Mouse (Mus musculus): ENCODE data around the gene Tmem11. TPM values are rescaled to one million over a fixed set of nuclear protein-coding genes. Genes with fewer than 3 reads are reported as not detected.

The Tmem11 gene
- polyA plus RNA-seq, 1 experiment from 2014 or later = 63.6 TPM

DNA sequence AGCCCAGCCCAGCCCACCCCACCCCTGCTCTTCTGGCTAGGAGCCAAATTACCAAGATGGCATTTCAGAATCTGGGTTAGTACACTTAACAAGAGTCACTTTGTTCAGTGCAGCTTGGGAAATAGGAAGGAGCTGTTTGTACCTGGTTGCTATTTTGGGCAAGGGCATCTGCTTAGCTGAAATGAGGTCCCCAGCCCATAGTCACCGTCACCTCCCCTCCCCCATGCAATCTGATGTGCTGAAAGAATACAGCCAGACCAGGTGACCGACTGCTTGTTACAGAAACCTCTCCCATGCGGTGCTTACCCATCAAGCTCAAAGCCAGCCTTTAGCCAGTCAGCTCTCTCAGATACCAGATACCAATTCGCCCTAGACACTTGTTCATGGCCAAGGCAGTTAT is 15.9 kb downstream of the Tmem11 start:
- 69% methylated on average over 4 of the region's 4 CpGs for WGBS
- H3K4me3 ChIP-seq = no peak overlapping the region
- ATAC-seq (ENCODE audit: borderline replicate concordance, extremely low read depth, low FRiP score, low TSS enrichment) = no peak
- H3K9me3 ChIP-seq = no peaks in the 10 kb centered on the region
- no peaks in the 10 kb centered on the region for H3K27me3 ChIP-seq
- H3K27ac ChIP-seq = no peak overlapping the region
- peaks cover 51% of the 10 kb centered on the region for H3K36me3 ChIP-seq
- no peak overlapping the region for H3K4me2 ChIP-seq
- no peak overlapping the region for H3K9ac ChIP-seq
- 0 out of 2 replicates have a peak, but pooled peaks cover 7% of the 10 kb centered on the region for H3K4me1 ChIP-seq

DNA sequence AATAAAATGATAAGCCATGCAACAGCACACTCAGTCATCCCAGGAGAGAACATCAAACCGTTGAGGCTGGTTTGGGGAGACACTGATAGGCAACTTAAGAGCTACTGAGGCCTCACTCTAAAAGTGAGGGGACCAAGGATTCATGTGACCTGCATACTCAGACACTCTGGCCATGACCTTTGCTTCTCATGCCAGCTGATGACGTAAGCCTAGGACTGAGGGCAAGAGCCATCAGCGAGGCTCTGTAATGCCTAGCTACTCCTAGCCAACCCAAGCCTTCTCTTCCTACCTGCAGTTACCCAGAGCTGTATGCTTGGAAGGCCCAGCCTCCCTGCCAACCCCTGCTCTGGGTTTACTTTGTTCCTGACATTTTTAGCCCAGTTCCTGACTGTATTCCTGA is 17.1 kb downstream of the Tmem11 start:
- WGBS = 84% methylated on average over 3 of the region's 3 CpGs
- H3K4me2 ChIP-seq = no peak overlapping the region
- H3K27me3 ChIP-seq = no peaks in the 10 kb centered on the region
- no peak overlapping the region for H3K9ac ChIP-seq
- H3K9me3 ChIP-seq = no peaks in the 10 kb centered on the region
- ATAC-seq (ENCODE audit: borderline replicate concordance, extremely low read depth, low FRiP score, low TSS enrichment) = no peak
- no peak overlapping the region for H3K27ac ChIP-seq
- H3K36me3 ChIP-seq = peaks cover 60% of the 10 kb centered on the region
- 0 out of 2 replicates have a peak, but pooled peaks cover 1% of the 10 kb centered on the region for H3K4me1 ChIP-seq
- no peak overlapping the region for H3K4me3 ChIP-seq

DNA sequence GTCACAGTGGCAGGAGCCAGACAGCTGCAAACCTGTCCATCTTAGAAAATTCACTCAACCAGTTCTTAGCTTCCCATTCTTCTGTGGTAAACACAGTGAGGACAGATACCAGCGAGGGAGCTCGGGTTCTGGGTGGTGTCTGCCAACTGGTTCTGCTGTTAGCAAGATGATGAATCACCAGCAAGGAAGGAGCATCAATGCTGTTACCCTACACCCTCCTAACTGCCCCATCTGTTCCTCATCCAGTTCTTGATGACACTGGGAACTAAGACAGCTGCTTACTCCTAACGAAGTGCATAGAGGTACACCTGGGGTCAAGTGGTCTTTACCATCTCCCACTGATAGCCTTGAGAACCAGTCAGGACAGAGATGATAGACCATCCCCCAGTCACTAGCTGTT is 22.5 kb downstream of the Tmem11 start:
- H3K9me3 ChIP-seq = no peaks in the 10 kb centered on the region
- no peaks in the 10 kb centered on the region for H3K27me3 ChIP-seq
- no peak overlapping the region for H3K4me2 ChIP-seq
- H3K36me3 ChIP-seq = peaks cover 62% of the 10 kb centered on the region
- H3K27ac ChIP-seq = no peak overlapping the region
- no peak overlapping the region for H3K9ac ChIP-seq
- WGBS = 53% methylated on average over 3 of the region's 3 CpGs
- ATAC-seq (ENCODE audit: borderline replicate concordance, extremely low read depth, low FRiP score, low TSS enrichment) = no peak
- H3K4me3 ChIP-seq = no peak overlapping the region
- H3K4me1 ChIP-seq = no peaks in the 10 kb centered on the region

DNA sequence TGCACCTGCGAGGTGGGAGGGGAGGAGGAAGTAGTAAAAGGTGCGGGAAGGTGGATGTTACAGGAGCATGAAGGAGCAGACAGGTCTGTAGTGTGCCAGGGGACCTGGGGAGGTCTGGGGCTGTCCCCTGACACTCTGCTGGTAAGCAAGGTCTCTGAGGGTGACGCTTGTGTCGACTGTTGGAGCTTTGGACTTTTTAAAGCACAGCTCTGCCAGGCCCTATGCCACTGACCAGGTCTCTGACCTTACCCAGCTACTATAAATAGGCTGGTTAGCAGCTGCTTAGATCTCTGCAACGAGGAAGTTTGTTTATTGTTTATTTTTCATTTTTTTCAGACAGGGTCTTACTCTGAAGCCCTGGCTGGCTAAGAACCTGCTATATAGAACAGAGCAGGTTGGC is 33.7 kb downstream of the Tmem11 start:
- Histone ChIP-seq H3K9me3 (no peaks in the 10 kb centered on the region), H3K4me1 (no peaks in the 10 kb centered on the region)

DNA sequence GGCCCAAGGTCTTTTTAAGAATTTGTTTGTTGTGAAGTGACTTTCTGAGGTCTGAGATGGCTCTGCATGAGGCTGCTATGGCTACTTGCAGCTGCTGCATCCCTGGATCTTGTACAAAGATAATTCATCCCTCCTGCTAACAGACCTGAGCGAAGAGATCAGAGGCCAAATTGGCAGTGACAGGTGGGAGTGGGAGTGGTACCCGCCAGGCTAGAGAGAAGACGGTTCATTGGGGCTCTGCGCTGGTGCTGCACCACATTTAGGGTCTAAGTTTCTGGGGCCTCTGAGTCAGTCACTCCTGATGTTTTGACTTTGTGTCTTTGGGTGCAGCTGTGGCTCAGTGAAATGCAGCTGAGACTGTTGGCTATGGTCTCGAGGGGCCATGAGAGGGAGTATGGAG is 35.7 kb downstream of the Tmem11 start:
- Histone ChIP-seq H3K4me3 (no peak overlapping the region), H3K4me2 (no peak overlapping the region), H3K27me3 (no peaks in the 10 kb centered on the region), H3K27ac (no peak overlapping the region), H3K4me1 (no peaks in the 10 kb centered on the region), H3K9ac (no peak overlapping the region), H3K36me3 (peaks cover 7% of the 10 kb centered on the region; the same call in 1 of the 2 replicates), H3K9me3 (no peaks in the 10 kb centered on the region)
- no peak for ATAC-seq (ENCODE audit: borderline replicate concordance, extremely low read depth, low FRiP score, low TSS enrichment)
- WGBS = 86% methylated on average over 5 of the region's 5 CpGs

More for the DNA sequence above, 33.7 kb downstream of the Tmem11 start:
- no peaks in the 10 kb centered on the region for H3K27me3 ChIP-seq
- H3K9ac ChIP-seq = no peak overlapping the region
- no peak overlapping the region for H3K4me3 ChIP-seq
- H3K36me3 ChIP-seq = peaks cover 14% of the 10 kb centered on the region
- H3K4me2 ChIP-seq = no peak overlapping the region
- H3K27ac ChIP-seq = no peak overlapping the region
- no peak for ATAC-seq (ENCODE audit: borderline replicate concordance, extremely low read depth, low FRiP score, low TSS enrichment)
- WGBS = 70% methylated on average over 5 of the region's 5 CpGs

DNA sequence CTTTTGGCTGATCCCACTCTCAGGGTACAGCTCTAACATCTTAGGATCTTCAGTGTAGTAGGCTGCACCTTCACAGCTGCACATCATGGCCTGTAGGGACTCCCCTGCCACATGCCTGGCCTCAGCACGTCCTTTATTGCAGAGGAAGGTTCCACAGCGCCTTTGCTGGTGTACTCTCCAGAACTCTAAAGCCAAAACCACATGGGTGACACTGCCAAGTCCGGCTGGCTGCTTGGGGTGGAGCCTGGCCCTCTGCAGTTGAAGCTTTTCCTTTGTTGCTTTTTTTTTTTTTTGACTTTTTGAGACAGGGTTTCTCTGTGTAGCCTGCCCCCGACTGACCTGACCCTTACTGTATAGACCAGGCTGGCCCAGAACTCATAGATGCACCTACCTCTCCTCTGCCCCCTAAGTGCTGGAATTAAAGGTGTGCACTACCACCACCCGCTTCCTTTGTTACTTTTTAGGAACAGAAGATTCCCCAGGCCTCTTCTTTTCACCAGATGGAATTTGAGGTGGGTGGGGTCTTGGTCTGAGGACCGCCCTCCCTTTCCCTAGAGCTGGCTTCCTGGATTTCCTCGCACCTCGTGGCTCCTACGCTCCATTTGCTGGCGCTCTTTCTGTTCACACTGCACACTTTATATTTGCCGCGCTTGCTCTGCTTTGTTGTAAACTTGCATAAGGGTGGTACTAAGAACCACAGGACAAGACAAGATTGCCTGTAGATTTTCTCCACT is 37.4 kb downstream of the Tmem11 start:
- Histone ChIP-seq H3K27ac (no peak overlapping the region), H3K4me1 (no peaks in the 10 kb centered on the region), H3K4me2 (no peak overlapping the region), H3K4me3 (no peak overlapping the region), H3K9me3 (no peaks in the 10 kb centered on the region), H3K9ac (no peak overlapping the region), H3K36me3 (peaks cover 4% of the 10 kb centered on the region; the same call in 1 of the 2 replicates), H3K27me3 (no peaks in the 10 kb centered on the region)
- 70% methylated on average over 12 of the region's 12 CpGs for WGBS
- no peak for ATAC-seq (ENCODE audit: borderline replicate concordance, extremely low read depth, low FRiP score, low TSS enrichment)

DNA sequence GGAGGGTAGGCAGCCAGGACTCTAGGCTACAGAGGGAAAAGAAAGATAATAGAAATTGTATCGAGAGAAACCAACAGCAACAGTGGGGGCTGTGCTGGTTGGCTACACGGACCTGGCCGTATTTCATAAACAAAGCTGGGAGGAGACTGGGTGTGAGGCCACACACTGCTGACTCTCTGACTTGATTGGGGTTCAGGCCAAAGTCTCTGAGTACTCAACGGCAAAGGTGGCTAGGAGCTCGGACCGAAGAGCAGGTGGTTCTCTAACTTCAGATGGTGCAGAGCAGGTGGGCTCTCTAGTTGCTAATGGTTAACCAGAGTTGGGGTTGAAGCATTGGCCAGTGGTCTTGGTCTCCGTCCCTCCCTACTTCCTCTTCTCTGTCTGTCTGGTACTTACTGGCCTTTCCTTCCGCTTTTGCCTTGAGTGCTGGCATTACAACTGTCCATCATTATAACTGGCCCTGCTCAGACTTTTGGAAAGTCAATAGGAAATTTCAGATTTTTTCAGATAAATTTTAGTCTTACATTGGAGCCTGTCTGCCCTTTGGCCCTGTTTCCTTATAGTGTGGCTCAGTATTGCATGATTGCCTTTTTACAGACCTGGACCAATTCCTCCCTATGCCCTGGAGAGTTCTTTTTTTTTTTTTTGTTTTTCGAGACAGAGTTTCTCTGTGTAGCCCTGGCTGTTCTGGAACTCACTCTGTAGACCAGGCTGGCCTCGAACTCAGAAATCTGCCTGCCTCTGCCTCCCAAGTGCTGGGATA is 41.2 kb downstream of the Tmem11 start:
- H3K27ac ChIP-seq = no peak overlapping the region
- H3K36me3 ChIP-seq = no peaks in the 10 kb centered on the region
- no peaks in the 10 kb centered on the region for H3K4me1 ChIP-seq
- no peak overlapping the region for H3K9ac ChIP-seq
- H3K9me3 ChIP-seq = no peaks in the 10 kb centered on the region
- H3K4me2 ChIP-seq = no peak overlapping the region
- WGBS = 85% methylated on average over 10 of the region's 10 CpGs
- no peak for ATAC-seq (ENCODE audit: borderline replicate concordance, extremely low read depth, low FRiP score, low TSS enrichment)
- H3K4me3 ChIP-seq = no peak overlapping the region
- no peaks in the 10 kb centered on the region for H3K27me3 ChIP-seq

DNA sequence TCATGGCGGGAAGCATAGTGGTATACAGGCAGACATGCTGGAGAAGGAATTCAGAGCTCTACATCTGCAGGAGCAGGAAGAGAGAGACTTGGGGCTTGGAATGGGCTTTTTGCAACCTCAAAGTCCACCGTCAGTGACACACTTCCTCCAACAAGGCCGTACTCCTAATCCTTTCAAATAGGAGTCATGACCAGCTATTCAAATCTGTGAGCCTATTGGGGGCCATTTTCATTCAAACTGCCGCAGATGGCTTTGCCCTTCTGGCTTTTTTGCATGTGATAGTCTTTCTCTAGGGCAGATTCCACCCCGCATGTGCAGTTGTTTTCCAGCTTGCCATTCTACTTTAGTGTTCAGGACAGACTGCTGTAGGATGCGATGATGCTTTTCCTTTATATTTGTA is 42.2 kb downstream of the Tmem11 start:
- Histone ChIP-seq H3K9ac (no peak overlapping the region), H3K27ac (no peak overlapping the region), H3K9me3 (no peaks in the 10 kb centered on the region), H3K27me3 (no peaks in the 10 kb centered on the region), H3K4me1 (no peaks in the 10 kb centered on the region), H3K4me3 (no peak overlapping the region), H3K36me3 (no peaks in the 10 kb centered on the region), H3K4me2 (no peak overlapping the region)
- WGBS = 94% methylated on average over 6 of the region's 6 CpGs
- ATAC-seq (ENCODE audit: borderline replicate concordance, extremely low read depth, low FRiP score, low TSS enrichment) = no peak

DNA sequence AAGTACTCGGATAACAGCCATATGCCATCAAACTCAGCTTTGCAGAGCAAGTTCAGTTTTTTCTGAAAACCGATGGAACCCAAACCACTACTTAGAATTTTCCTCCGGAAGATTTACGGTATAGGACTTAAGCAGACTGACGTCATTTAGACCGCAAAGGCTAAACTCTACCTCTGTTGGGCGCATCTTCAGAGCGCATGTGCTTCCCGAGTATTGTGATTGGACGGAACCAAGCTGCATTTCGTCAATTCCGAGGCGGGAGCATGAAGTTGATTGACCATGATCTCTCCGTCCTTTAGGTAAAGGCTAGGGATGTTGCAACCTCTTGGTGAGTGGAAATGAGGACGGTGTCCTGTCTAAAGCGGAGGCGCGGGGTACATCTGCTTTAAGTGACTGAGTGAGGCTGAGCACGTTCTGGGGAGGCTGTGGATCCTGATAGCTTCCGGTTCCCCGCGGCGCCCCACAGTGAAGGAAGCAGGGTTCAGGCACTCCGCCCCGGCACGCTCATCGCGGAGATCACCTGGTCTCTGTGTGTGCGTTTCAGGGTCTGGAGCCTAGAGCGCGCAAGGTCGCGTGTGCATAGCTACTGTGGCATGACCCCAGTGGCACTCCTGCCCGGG is 48.5 kb downstream of the Tmem11 start, which contains the start of gene Dhrs7b:
Gene Dhrs7b, plus strand, starts transcription at position 199 of the 620 bp plus-strand sequence.
- Histone ChIP-seq H3K36me3 (no peaks in the 10 kb centered on the region), H3K4me2 (peak within 1 kb of the TSS; percentile 73), H3K9me3 (no peaks in the 10 kb centered on the region), H3K4me3 (peak within 1 kb of the TSS; percentile 78), H3K9ac (peak within 1 kb of the TSS; percentile 77), H3K4me1 (peaks cover 6% of the 10 kb centered on the region), H3K27ac (peak within 1 kb of the TSS; percentile 65), H3K27me3 (no peaks in the 10 kb centered on the region)
- peak; percentile 95 for ATAC-seq (ENCODE audit: borderline replicate concordance, extremely low read depth, low FRiP score, low TSS enrichment)
- under 1% methylated on average over 34 of the region's 34 CpGs for WGBS

DNA sequence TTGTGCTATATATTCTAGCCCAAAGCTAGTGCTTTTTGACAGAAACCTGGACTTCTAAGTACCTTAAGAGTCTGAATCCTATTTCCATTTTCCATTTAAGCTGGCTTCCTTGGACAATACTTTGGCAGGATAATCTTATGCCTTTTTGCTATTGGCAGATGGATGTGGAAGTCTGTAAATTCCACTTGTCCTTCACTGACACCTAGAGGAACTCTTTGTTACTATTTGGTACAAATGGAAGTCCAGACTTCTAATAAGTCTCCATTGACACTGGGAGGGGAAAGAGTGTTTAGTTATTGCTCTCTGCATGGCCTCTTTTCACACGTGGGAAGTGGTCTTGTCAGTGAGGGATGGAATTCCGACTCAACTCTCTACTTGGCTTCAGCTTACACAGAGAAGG is 50.2 kb downstream of the Tmem11 start:
- H3K9ac ChIP-seq = no peak overlapping the region
- no peaks in the 10 kb centered on the region for H3K36me3 ChIP-seq
- H3K27ac ChIP-seq = no peak overlapping the region
- peaks cover 6% of the 10 kb centered on the region for H3K4me1 ChIP-seq
- H3K4me2 ChIP-seq = no peak overlapping the region
- H3K27me3 ChIP-seq = no peaks in the 10 kb centered on the region
- WGBS = 24% methylated on average over 2 of the region's 2 CpGs
- H3K9me3 ChIP-seq = no peaks in the 10 kb centered on the region
- no peak for ATAC-seq (ENCODE audit: borderline replicate concordance, extremely low read depth, low FRiP score, low TSS enrichment)
- no peak overlapping the region for H3K4me3 ChIP-seq

DNA sequence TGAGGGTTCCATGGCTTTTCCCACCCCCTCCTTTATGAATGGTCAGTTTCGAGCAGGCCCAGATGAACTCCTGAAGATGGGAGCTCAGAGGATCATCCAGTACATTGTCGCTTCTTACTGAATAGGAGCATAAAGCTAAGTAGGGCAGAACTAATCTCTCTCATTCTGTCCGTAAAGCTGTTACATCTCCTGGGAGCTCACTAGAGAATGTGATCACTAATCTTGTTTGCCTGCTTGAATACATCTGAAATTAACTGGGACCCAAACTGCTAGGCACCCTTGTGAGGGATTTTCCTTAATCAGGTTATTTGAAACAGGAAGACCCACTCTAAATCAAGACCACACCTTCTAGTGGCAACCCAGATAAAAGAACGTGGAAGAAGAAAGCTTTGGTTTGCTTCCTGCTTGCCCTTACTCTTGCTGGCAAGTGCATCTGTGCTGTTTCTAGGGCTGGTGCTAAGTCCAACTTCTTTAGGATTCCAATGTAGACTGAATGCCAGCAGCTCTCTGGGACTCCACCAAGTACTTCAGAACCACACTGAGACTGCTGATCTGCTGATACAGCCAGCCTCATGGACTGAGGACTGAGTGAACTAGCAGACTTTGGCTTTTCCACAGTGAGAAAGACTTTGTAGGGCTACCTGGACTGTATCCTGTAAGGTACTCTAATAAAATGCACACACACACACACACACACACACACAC is 51.7 kb downstream of the Tmem11 start:
- H3K9ac ChIP-seq = no peak overlapping the region
- H3K27ac ChIP-seq = no peak overlapping the region
- ATAC-seq (ENCODE audit: borderline replicate concordance, extremely low read depth, low FRiP score, low TSS enrichment) = no peak
- 66% methylated on average over 4 of the region's 4 CpGs for WGBS
- H3K4me3 ChIP-seq = no peak overlapping the region
- H3K27me3 ChIP-seq = no peaks in the 10 kb centered on the region
- H3K9me3 ChIP-seq = no peaks in the 10 kb centered on the region
- peaks cover 6% of the 10 kb centered on the region for H3K4me1 ChIP-seq
- H3K4me2 ChIP-seq = no peak overlapping the region
- H3K36me3 ChIP-seq = no peaks in the 10 kb centered on the region
